Mouse (Mus musculus): Measurements from ENCODE around the gene Grik4.

DNA sequence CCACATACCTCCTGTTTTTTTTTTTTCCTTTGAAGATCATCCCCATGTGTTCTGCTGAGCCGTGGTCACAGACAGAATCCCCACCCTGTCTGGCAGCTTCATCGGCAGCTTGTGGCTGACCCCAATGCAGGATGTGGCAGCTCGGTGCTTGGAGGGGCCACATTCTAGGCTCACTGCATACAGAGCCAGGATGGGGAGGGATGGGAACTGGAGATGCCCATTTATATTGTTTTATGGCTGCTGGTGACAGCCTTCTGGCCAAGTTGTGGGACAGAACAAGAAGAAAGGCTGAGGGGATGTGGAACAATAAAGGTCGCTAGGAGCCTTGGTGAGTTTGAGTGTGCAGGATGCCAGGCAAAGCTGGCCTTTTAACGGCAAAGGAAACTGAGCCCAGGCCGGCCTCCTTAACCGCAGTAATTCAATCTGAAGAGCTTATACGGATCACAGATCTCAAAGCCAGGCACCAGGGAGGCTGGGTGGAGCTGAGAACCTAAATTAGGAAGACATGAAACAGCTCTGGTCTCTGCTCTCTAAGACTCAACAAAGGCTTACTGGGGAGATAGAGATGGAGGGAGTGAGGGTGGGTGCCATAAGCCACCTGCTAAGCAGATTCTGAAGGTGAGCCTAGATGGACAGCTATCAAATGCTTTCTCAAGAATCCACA is 241.0 kb downstream of the Grik4 start:
- no peak for TF ChIP-seq CTCF (IDR thresholded peaks at IDR 0.05; ENCODE audit: borderline replicate concordance, control insufficient read depth, extremely low read depth, insufficient read depth, low read length, poor library complexity)
- TF ChIP-seq POLR2A (IDR thresholded peaks at IDR 0.05; ENCODE audit: control insufficient read depth, extremely low read depth, insufficient read depth, low read length, poor library complexity): no peak

Data from thymus, adult 2 months (tissue).